Mouse (Mus musculus) forebrain, embryonic 13.5 days (tissue): ENCODE measurements around the gene Grk1. TPM values are rescaled to one million over a fixed set of nuclear protein-coding genes. Genes with fewer than 3 reads are reported as not detected.

Experiments used
- ATAC-seq: fragments of 200-750 bp; cut with Nextera tagmentation; 2 replicates; pipeline ENCODE4 v1.8.0; 2017
- H3K27ac ChIP-seq: fragments of 300-500 bp; sonication (generic); 2 replicates; pipeline ENCODE4 v1.5.1; 2015; ENCODE audit warnings: inconsistent platforms, mild to moderate bottlenecking, moderate library complexity
- H3K27me3 ChIP-seq: fragments of 300-500 bp; sonication (generic); 2 replicates; pipeline ENCODE4 v1.6.1; 2015; ENCODE audit warnings: mild to moderate bottlenecking, inconsistent platforms
- H3K36me3 ChIP-seq: fragments of 300-500 bp; sonication (generic); 2 replicates; pipeline ENCODE4 v1.6.1; 2015; ENCODE audit warnings: mild to moderate bottlenecking, inconsistent platforms; ENCODE audit not compliant: poor library complexity, severe bottlenecking
- H3K4me1 ChIP-seq: fragments of 300-500 bp; sonication (generic); 2 replicates; pipeline ENCODE4 v1.6.1; 2015; ENCODE audit warnings: inconsistent platforms
- H3K4me2 ChIP-seq: fragments of 300-500 bp; sonication (generic); 2 replicates; pipeline ENCODE4 v1.6.1; 2015; ENCODE audit warnings: inconsistent platforms, mild to moderate bottlenecking, moderate library complexity
- H3K4me3 ChIP-seq: fragments of 300-500 bp; sonication (generic); 2 replicates; pipeline ENCODE4 v1.5.1; 2015; ENCODE audit warnings: mild to moderate bottlenecking, inconsistent platforms
- H3K9ac ChIP-seq: fragments of 300-500 bp; sonication (generic); 2 replicates; pipeline ENCODE4 v1.6.1; 2015; ENCODE audit warnings: mild to moderate bottlenecking, inconsistent platforms
- H3K9me3 ChIP-seq: fragments of 300-500 bp; sonication (generic); replicated peaks from 2 replicates; pipeline ENCODE4 v1.6.1; 2016; ENCODE audit warnings: inconsistent platforms
- WGBS: fragments of 180-500 bp; shearing (Covaris S2); methylation state at CpG from one replicate; pipeline ENCODE4 v1.1.7; 2015; 5-methylcytosine and 5-hydroxymethylcytosine counted together
- polyA plus RNA-seq: library from polyadenylated mRNA; unstranded; fragments of >200 nt; fragmentation: Nextera tagmentation; extraction: Ambion mirVana; gene quantifications from 2 replicates; pipeline ENCODE4 v1.2.1, GENCODE M21; 2015

The Grk1 gene
- 0.03 TPM in 1 of 2 replicates, not detected in the other for polyA plus RNA-seq

- H3K4me3 ChIP-seq: no peak within 1 kb of the TSS
- no peaks in the 10 kb centered on the region for H3K9me3 ChIP-seq
- H3K36me3 ChIP-seq: no peaks in the 10 kb centered on the region
- WGBS: 79% methylated on average over 5 of the region's 5 CpGs
- H3K27ac ChIP-seq: no peak within 1 kb of the TSS
- no peak for ATAC-seq
- peaks cover 5% of the 10 kb centered on the region; the same call in 1 of the 2 replicates for H3K4me1 ChIP-seq
- no peak within 1 kb of the TSS for H3K4me2 ChIP-seq
- H3K27me3 ChIP-seq: no peaks in the 10 kb centered on the region
- H3K9ac ChIP-seq: no peak within 1 kb of the TSS
Observed at GRCm38 (mm10) chr8:13404666-13405131, at the start of gene Grk1. Grk1 (plus strand) TSS chr8:13405081.

DNA sequence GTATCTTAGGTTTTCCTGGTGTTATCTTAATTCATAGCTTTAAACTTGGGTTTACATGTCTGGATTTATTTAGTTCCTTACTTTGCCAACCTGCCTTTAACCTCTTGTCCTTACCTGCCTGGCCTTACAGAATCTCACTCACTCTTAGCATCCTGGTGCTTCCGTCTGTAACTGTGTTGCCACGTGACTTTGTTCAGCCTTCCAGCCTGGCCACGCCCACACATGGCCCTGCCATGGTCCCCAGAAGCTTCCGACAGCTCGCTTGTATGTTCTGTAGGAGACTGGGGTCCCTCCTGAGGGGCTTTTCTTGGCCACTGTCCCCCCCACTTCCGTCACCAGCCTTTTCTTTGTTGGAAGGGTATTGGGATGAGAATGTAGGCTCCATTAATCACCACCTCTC is 48.7 kb upstream of the Grk1 start:
- Histone ChIP-seq H3K36me3 (peaks cover 99% of the 10 kb centered on the region), H3K4me2 (no peak overlapping the region), H3K9ac (no peak overlapping the region), H3K4me3 (no peak overlapping the region), H3K4me1 (no peaks in the 10 kb centered on the region), H3K9me3 (no peaks in the 10 kb centered on the region), H3K27me3 (no peaks in the 10 kb centered on the region), H3K27ac (no peak overlapping the region)
- 92% methylated on average over 6 of the region's 6 CpGs for WGBS
- ATAC-seq: no peak

GRCm38 (mm10) chr8:13356681-13357080 is 48.2 kb upstream of the Grk1 start:
- Histone ChIP-seq H3K9ac (no peak overlapping the region), H3K4me2 (no peak overlapping the region), H3K4me3 (no peak overlapping the region), H3K27ac (no peak overlapping the region), H3K4me1 (no peaks in the 10 kb centered on the region), H3K27me3 (no peaks in the 10 kb centered on the region), H3K36me3 (peaks cover 99% of the 10 kb centered on the region), H3K9me3 (0 out of 2 replicates have a peak, but pooled peaks cover 5% of the 10 kb centered on the region)
- ATAC-seq: no peak
- WGBS: 85% methylated on average over 10 of the region's 10 CpGs

DNA sequence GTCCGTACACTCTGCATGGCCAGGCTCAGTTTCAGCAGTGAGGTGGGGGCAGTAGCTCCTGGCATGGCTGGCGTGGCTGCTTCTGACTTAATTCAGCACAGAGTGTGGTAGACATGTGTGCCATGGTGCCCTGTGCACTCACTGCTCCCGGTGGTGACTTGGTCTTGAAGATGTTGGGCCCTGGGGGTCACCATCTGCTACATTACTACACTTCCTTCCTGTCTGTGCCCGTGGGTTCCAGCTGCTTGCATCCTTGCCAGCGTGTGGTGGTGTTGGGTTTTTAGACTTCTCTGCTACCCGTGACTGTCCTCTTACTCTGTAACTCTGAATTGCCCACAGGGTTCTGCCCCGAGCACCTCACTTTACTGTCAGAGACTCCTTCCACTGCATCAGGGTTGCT is 44.7 kb upstream of the Grk1 start:
- Histone ChIP-seq H3K4me1 (no peaks in the 10 kb centered on the region), H3K4me2 (no peak overlapping the region), H3K9me3 (0 out of 2 replicates have a peak, but pooled peaks cover 7% of the 10 kb centered on the region), H3K9ac (no peak overlapping the region), H3K27me3 (no peaks in the 10 kb centered on the region), H3K4me3 (no peak overlapping the region), H3K27ac (no peak overlapping the region), H3K36me3 (peaks cover 96% of the 10 kb centered on the region)
- no peak for ATAC-seq
- 97% methylated on average over 7 of the region's 7 CpGs for WGBS

DNA sequence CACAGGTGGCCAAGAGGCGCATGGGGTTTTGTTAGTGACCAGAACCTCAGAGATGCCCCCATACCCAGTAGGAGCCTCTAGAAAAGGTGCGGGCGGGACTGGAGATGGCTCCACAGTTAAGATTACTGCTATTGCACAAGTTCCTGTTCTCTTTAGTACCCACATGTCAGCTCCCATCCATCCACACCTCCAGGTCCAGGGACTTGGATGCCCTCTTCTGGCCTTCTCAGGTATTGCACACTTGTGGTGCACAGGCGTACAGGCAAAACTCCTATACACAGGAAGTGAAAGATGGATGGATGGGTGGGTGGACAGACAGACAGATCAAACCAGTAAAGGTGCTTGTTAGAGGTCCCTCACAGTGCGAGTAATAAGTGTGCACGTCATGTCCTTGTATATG is 43.0 kb upstream of the Grk1 start:
- ATAC-seq: no peak
- no peak overlapping the region for H3K27ac ChIP-seq
- 96% methylated on average over 6 of the region's 6 CpGs for WGBS

DNA sequence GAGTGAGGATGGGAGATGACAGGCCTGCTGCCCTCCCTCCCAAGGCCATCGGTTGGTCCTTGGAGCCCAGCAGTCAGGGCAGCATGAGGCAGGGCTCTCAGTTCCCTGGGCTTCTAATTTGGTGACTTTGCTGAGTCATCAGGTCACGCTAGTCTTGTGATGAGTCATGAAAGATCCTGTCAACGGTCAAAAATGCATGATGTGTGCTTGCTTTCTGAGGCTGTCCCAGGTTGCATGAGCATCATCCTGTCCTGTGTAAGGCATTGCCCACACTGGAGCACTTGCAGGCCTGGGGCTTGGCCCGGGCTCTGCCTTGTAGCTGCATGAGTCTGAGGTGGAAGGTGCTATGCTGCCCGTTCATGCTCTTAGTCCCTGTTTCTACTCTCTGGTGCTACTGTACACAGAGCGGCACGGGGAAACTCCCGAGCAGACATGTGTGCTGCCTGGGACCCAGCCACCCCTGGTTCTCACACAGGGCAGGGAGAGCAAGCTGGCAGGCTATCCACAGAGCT is 31.7 kb upstream of the Grk1 start:
- Histone ChIP-seq H3K4me3 (no peak overlapping the region), H3K9me3 (no peaks in the 10 kb centered on the region), H3K27ac (no peak overlapping the region), H3K27me3 (no peaks in the 10 kb centered on the region), H3K4me2 (no peak overlapping the region), H3K9ac (no peak overlapping the region), H3K36me3 (peaks cover 94% of the 10 kb centered on the region), H3K4me1 (no peaks in the 10 kb centered on the region)
- ATAC-seq: no peak
- 94% methylated on average over 8 of the region's 8 CpGs for WGBS

More for the DNA sequence above, 43.0 kb upstream of the Grk1 start:
- Histone ChIP-seq H3K36me3 (peaks cover 96% of the 10 kb centered on the region), H3K4me3 (no peak overlapping the region), H3K9me3 (0 out of 2 replicates have a peak, but pooled peaks cover 7% of the 10 kb centered on the region), H3K4me2 (no peak overlapping the region), H3K9ac (no peak overlapping the region), H3K27me3 (no peaks in the 10 kb centered on the region), H3K4me1 (no peaks in the 10 kb centered on the region)

- no peaks in the 10 kb centered on the region for H3K9me3 ChIP-seq
- no peak overlapping the region for H3K27ac ChIP-seq
- no peak overlapping the region for H3K4me2 ChIP-seq
- no peak for ATAC-seq
- no peaks in the 10 kb centered on the region for H3K27me3 ChIP-seq
- no peaks in the 10 kb centered on the region for H3K4me1 ChIP-seq
- H3K4me3 ChIP-seq: no peak overlapping the region
- H3K36me3 ChIP-seq: peaks cover 40% of the 10 kb centered on the region
- 92% methylated on average over 7 of the region's 7 CpGs for WGBS
- no peak overlapping the region for H3K9ac ChIP-seq
Observed at GRCm38 (mm10) chr8:13381630-13382029, 23.3 kb upstream of the Grk1 start.

DNA sequence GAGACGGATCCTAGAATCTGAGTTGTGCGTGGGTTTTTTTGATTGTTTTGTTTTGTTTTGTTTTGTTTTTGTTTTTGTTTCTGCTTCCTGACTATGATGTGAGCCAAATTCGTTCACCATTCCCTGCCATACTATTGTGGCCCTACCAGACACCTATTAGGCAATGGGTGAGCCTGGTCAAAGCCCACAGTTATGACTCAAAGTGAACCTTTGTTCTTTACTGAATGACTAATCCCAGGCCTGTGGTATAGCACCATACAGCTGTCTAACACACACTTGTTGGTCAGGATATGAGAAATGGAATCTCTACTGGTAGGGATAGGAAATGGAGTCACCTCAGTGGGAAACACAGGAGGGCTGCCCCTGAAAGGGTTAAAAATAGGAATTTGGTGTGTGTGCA is 22.3 kb upstream of the Grk1 start:
- Histone ChIP-seq H3K4me3 (no peak overlapping the region), H3K27me3 (no peaks in the 10 kb centered on the region), H3K4me1 (no peaks in the 10 kb centered on the region), H3K9ac (no peak overlapping the region), H3K27ac (no peak overlapping the region), H3K4me2 (no peak overlapping the region), H3K9me3 (no peaks in the 10 kb centered on the region), H3K36me3 (peaks cover 30% of the 10 kb centered on the region)
- no peak for ATAC-seq
- 91% methylated on average over 3 of the region's 3 CpGs for WGBS

DNA sequence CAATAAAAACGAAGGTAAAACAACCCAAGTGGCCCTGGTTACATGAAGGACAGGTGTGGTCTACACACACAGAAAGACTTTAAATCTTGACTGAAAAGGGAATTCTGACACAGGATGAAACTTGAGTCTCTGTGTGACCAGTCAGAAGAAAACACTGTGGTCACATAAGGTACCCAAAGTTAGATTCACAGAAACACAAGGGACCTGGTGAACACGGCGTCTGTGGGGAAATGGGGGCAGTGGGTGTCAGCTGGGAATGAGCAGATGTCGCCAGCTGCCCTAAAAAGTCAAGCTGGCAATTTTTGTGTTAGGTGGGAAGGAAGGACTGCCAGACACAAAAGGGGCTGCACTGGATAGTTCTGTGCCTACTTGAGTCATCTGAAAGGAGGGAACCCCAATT is 21.9 kb upstream of the Grk1 start:
- 92% methylated on average over 4 of the region's 4 CpGs for WGBS
- H3K9me3 ChIP-seq: no peaks in the 10 kb centered on the region
- no peak overlapping the region for H3K9ac ChIP-seq
- H3K4me3 ChIP-seq: no peak overlapping the region
- no peaks in the 10 kb centered on the region for H3K4me1 ChIP-seq
- no peaks in the 10 kb centered on the region for H3K27me3 ChIP-seq
- ATAC-seq: no peak
- H3K36me3 ChIP-seq: peaks cover 28% of the 10 kb centered on the region
- H3K4me2 ChIP-seq: no peak overlapping the region
- H3K27ac ChIP-seq: no peak overlapping the region

GRCm38 (mm10) chr8:13386366-13386765 is 18.5 kb upstream of the Grk1 start:
- no peak for ATAC-seq
- Histone ChIP-seq H3K4me1 (no peaks in the 10 kb centered on the region), H3K36me3 (no peaks in the 10 kb centered on the region), H3K4me3 (no peak overlapping the region), H3K9ac (no peak overlapping the region), H3K9me3 (no peaks in the 10 kb centered on the region), H3K4me2 (no peak overlapping the region), H3K27me3 (no peaks in the 10 kb centered on the region), H3K27ac (no peak overlapping the region)
- WGBS: 82% methylated on average over 13 of the region's 13 CpGs

DNA sequence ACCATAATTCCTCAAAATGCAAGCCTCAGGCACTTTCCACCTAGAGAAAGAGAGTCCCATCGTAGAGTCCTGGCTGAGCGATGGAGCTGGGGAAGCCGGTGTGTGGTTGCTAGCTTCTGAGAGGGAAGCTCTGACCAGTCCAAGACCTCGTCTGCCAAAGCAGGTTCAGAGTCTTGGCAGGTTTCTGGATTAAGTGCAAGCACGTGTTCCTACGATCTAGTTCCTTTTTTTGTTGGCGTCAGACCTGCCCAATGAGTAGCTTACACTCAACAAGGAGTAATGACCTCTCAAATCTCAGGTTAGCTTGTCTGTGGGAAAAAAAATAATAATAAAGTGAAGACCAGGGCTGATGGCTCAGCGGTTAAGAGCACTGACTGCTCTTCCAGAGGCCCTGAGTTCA is 17.2 kb upstream of the Grk1 start:
- no peak overlapping the region for H3K9ac ChIP-seq
- no peak overlapping the region for H3K27ac ChIP-seq
- no peaks in the 10 kb centered on the region for H3K36me3 ChIP-seq
- H3K27me3 ChIP-seq: no peaks in the 10 kb centered on the region
- WGBS: 83% methylated on average over 8 of the region's 8 CpGs
- no peaks in the 10 kb centered on the region for H3K9me3 ChIP-seq
- H3K4me3 ChIP-seq: no peak overlapping the region
- H3K4me2 ChIP-seq: no peak overlapping the region
- no peaks in the 10 kb centered on the region for H3K4me1 ChIP-seq
- ATAC-seq: no peak

- no peaks in the 10 kb centered on the region for H3K9me3 ChIP-seq
- H3K4me2 ChIP-seq: no peak overlapping the region
- H3K27ac ChIP-seq: no peak overlapping the region
- no peaks in the 10 kb centered on the region for H3K36me3 ChIP-seq
- no peak for ATAC-seq
- no peaks in the 10 kb centered on the region for H3K27me3 ChIP-seq
- H3K4me3 ChIP-seq: no peak overlapping the region
- H3K4me1 ChIP-seq: no peaks in the 10 kb centered on the region
- WGBS: 87% methylated on average over 2 of the region's 2 CpGs
- no peak overlapping the region for H3K9ac ChIP-seq
Observed at GRCm38 (mm10) chr8:13388744-13389143, 16.1 kb upstream of the Grk1 start.

DNA sequence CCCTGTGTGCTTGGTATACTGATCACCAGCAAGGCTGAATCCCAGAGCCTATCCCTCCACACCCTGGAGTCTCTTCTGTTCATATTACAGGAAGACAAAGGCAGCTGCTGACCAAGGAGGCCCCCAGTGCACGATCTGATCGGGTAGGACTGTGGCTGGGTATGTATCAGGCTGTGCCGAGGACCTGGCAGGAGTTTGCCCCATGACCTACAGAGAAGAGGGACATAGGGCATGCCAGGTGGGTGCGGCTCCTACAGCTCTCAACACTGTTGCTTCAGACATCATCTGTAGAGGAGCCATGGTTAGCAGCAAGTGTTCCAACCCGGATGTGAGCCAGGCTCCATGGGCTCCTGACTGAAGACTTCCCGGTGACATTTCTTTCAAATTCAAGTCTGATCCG is 11.0 kb upstream of the Grk1 start:
- Histone ChIP-seq H3K4me2 (no peak overlapping the region), H3K4me1 (no peaks in the 10 kb centered on the region), H3K36me3 (no peaks in the 10 kb centered on the region), H3K9me3 (no peaks in the 10 kb centered on the region), H3K4me3 (no peak overlapping the region), H3K27me3 (no peaks in the 10 kb centered on the region), H3K27ac (no peak overlapping the region), H3K9ac (no peak overlapping the region)
- 91% methylated on average over 7 of the region's 7 CpGs for WGBS
- no peak for ATAC-seq
